Mouse (Mus musculus) G1E-ER4 (cell line): ENCODE results near the gene Hip1. TPM values are rescaled to one million over a fixed set of nuclear protein-coding genes. Genes with fewer than 3 reads are reported as not detected.

ENCODE experiments used
- GATA1 ChIP-seq: IDR thresholded peaks from one replicate; pipeline ENCODE4 v1.8.0; 2012; ENCODE audit warnings: low read length, inconsistent platforms
- polyA plus RNA-seq: library from polyadenylated mRNA; stranded (reverse); fragments of >175 nt; gene quantifications from 2 replicates; pipeline ENCODE4 v1.2.3, GENCODE M21; 2012

Hip1 gene
- polyA plus RNA-seq, result not detected in 2 replicates

GRCm38 (mm10) chr5:135544865-135545797, at the start of gene Hip1:
TSS of gene Hip1 (minus strand) at chr5:135545120.
- TF ChIP-seq GATA1, result no peak

- no peak for TF ChIP-seq GATA1
Measured at GRCm38 (mm10) chr5:135589996-135590784, 45.3 kb upstream of the Hip1 start.

- no peak for TF ChIP-seq GATA1
Measured at GRCm38 (mm10) chr5:135587764-135588163, 42.8 kb upstream of the Hip1 start.

GRCm38 (mm10) chr5:135585691-135586090, 40.8 kb upstream of the Hip1 start:
- TF ChIP-seq GATA1, result no peak

GRCm38 (mm10) chr5:135582330-135582729, 37.4 kb upstream of the Hip1 start:
- TF ChIP-seq GATA1, result no peak

- TF ChIP-seq GATA1, result no peak
Measured at GRCm38 (mm10) chr5:135579331-135579751, 34.4 kb upstream of the Hip1 start.

GRCm38 (mm10) chr5:135576055-135576454, 31.1 kb upstream of the Hip1 start:
- no peak for TF ChIP-seq GATA1

GRCm38 (mm10) chr5:135573006-135573405, 28.1 kb upstream of the Hip1 start, which contains the start of gene Ccl24:
TSS of gene Ccl24 (minus strand) at chr5:135573049.
- TF ChIP-seq GATA1, result no peak

GRCm38 (mm10) chr5:135568698-135569097, 23.8 kb upstream of the Hip1 start:
- TF ChIP-seq GATA1, result no peak

- TF ChIP-seq GATA1, result no peak
Measured at GRCm38 (mm10) chr5:135567556-135568265, 22.8 kb upstream of the Hip1 start.

- no peak for TF ChIP-seq GATA1
Measured at GRCm38 (mm10) chr5:135563469-135563868, 18.5 kb upstream of the Hip1 start, which contains the start of gene Ccl26. TSS of gene Ccl26 (minus strand) at chr5:135563569.

- TF ChIP-seq GATA1, result no peak
Measured at GRCm38 (mm10) chr5:135557671-135558070, 12.8 kb upstream of the Hip1 start.

GRCm38 (mm10) chr5:135557051-135557450, 12.1 kb upstream of the Hip1 start:
- TF ChIP-seq GATA1, result no peak

- no peak for TF ChIP-seq GATA1
Measured at GRCm38 (mm10) chr5:135556259-135556658, 11.3 kb upstream of the Hip1 start.

GRCm38 (mm10) chr5:135551591-135551990, 6.7 kb upstream of the Hip1 start:
- no peak for TF ChIP-seq GATA1

- no peak for TF ChIP-seq GATA1
Measured at GRCm38 (mm10) chr5:135550910-135551309, 6.0 kb upstream of the Hip1 start.

- no peak for TF ChIP-seq GATA1
Measured at GRCm38 (mm10) chr5:135547990-135548389, 3.1 kb upstream of the Hip1 start.
